Mouse (Mus musculus): Measurements from ENCODE around the gene Uvrag.
"Not testable (repeated sequence)": the region's sequence is repeated elsewhere in the genome, so short reads cannot be mapped to it uniquely, and the experiment has no call there.

Gene Uvrag

GRCm38 (mm10) chr7:99094336-99094735 is 46.6 kb downstream of the Uvrag start:
- no peak for DNase-seq

GRCm38 (mm10) chr7:99091915-99092645 is 48.9 kb downstream of the Uvrag start:
- DNase-seq = no peak

- DNase-seq = no peak
Measured at GRCm38 (mm10) chr7:99089716-99090115, 51.2 kb downstream of the Uvrag start.

GRCm38 (mm10) chr7:99088576-99089346 is 52.2 kb downstream of the Uvrag start:
- no peak for DNase-seq

- DNase-seq = no peak
Measured at GRCm38 (mm10) chr7:99087581-99087980, 53.4 kb downstream of the Uvrag start.

- DNase-seq = no peak
Measured at GRCm38 (mm10) chr7:99086646-99087443, 54.1 kb downstream of the Uvrag start.

- DNase-seq = peak; percentile 59
Measured at GRCm38 (mm10) chr7:99085249-99085648, 55.7 kb downstream of the Uvrag start.

- peak; percentile 70 for DNase-seq
Measured at GRCm38 (mm10) chr7:99079522-99079921, 61.4 kb downstream of the Uvrag start.

- DNase-seq = no peak
Measured at GRCm38 (mm10) chr7:99078805-99079204, 62.1 kb downstream of the Uvrag start.

GRCm38 (mm10) chr7:99077234-99077633 is 63.7 kb downstream of the Uvrag start:
- DNase-seq = peak; percentile 50

GRCm38 (mm10) chr7:99075101-99075500 is 65.8 kb downstream of the Uvrag start:
- no peak for DNase-seq

- peak; percentile 59 for DNase-seq
Measured at GRCm38 (mm10) chr7:99073734-99074372, 67.1 kb downstream of the Uvrag start.

- peak; percentile 46 for DNase-seq
Measured at GRCm38 (mm10) chr7:99067710-99068109, 73.2 kb downstream of the Uvrag start.

- DNase-seq = no peak
Measured at GRCm38 (mm10) chr7:99065920-99066319, 75.0 kb downstream of the Uvrag start.

- DNase-seq = no peak
Measured at GRCm38 (mm10) chr7:99065391-99065831, 75.5 kb downstream of the Uvrag start.

- DNase-seq = no peak
Measured at GRCm38 (mm10) chr7:99064795-99065194, 76.1 kb downstream of the Uvrag start.

- not testable (repeated sequence) for DNase-seq
Measured at GRCm38 (mm10) chr7:99062263-99062662, 78.7 kb downstream of the Uvrag start.

GRCm38 (mm10) chr7:99061056-99061680 is 79.8 kb downstream of the Uvrag start:
- DNase-seq = no peak

- DNase-seq = no peak
Measured at GRCm38 (mm10) chr7:99060476-99060875, 80.5 kb downstream of the Uvrag start.

GRCm38 (mm10) chr7:99059934-99060333 is 81.0 kb downstream of the Uvrag start:
- DNase-seq = no peak

GRCm38 (mm10) chr7:99057053-99057630 is 83.8 kb downstream of the Uvrag start:
- DNase-seq = peak; percentile 74

- DNase-seq = no peak
Measured at GRCm38 (mm10) chr7:99053626-99054025, 87.3 kb downstream of the Uvrag start.
